Mouse (Mus musculus) limb, embryonic 14.5 days (tissue): Measurements from ENCODE around the gene Palld. TPM values are rescaled to one million over a fixed set of nuclear protein-coding genes. Genes with fewer than 3 reads are reported as not detected.

ENCODE experiments used
- ATAC-seq: fragments of 200-750 bp; cut with Nextera tagmentation; 2 replicates; pipeline ENCODE4 v1.8.0; 2017; ENCODE audit warnings: low read depth, moderate number of reproducible peaks, moderate TSS enrichment; ENCODE audit not compliant: low FRiP score
- DNase-seq: peaks from one replicate; pipeline ENCODE4 v3.0.0-alpha.2; 2015; ENCODE audit warnings: low spot score
- H3K27ac ChIP-seq: fragments of 300-500 bp; sonication (generic); replicated peaks from 2 replicates; pipeline ENCODE4 v1.5.1; 2014; ENCODE audit warnings: low read depth, mild to moderate bottlenecking, low read length, moderate library complexity, mixed read lengths
- H3K27me3 ChIP-seq: fragments of 300-500 bp; sonication (generic); 2 replicates; pipeline ENCODE4 v1.6.1; 2014; ENCODE audit warnings: low read length, mixed read lengths; ENCODE audit not compliant: control insufficient read depth, insufficient read depth
- H3K36me3 ChIP-seq: fragments of 300-500 bp; sonication (generic); 2 replicates; pipeline ENCODE4 v1.6.1; 2014; ENCODE audit warnings: mild to moderate bottlenecking, low read length, moderate library complexity, mixed read lengths; ENCODE audit not compliant: control insufficient read depth, insufficient read depth
- H3K4me1 ChIP-seq: fragments of 300-500 bp; sonication (generic); 2 replicates; pipeline ENCODE4 v1.6.1; 2014; ENCODE audit warnings: antibody characterized with exemption, low read length, mixed read lengths; ENCODE audit not compliant: control insufficient read depth, insufficient read depth
- H3K4me2 ChIP-seq: fragments of 300-500 bp; sonication (generic); replicated peaks from 2 replicates; pipeline ENCODE4 v1.6.1; 2014; ENCODE audit warnings: low read depth, mild to moderate bottlenecking, low read length, moderate library complexity; ENCODE audit not compliant: severe bottlenecking
- H3K4me3 ChIP-seq: fragments of 300-500 bp; sonication (generic); replicated peaks from 2 replicates; pipeline ENCODE4 v1.5.1; 2014; ENCODE audit warnings: low read length
- H3K9ac ChIP-seq: fragments of 300-500 bp; sonication (generic); 2 replicates; pipeline ENCODE4 v1.6.1; 2014; ENCODE audit warnings: mild to moderate bottlenecking, low read depth, low read length, moderate library complexity; ENCODE audit not compliant: severe bottlenecking
- H3K9me3 ChIP-seq: fragments of 300-500 bp; sonication (generic); 2 replicates; pipeline ENCODE4 v1.6.1; 2016; ENCODE audit warnings: low read length; ENCODE audit not compliant: control insufficient read depth
- POLR2A ChIP-seq: fragments of 200-500 bp; IDR thresholded peaks from 2 replicates; pipeline ENCODE4 v1.8.0; 2012; ENCODE audit warnings: inconsistent platforms, mild to moderate bottlenecking, moderate library complexity, borderline replicate concordance; ENCODE audit not compliant: insufficient read depth, insufficient read length; ENCODE audit errors: extremely low read depth
- WGBS: fragments of 180-500 bp; shearing (Covaris S2); extraction: QIAGEN DNeasy Blood & Tissue Kit; methylation state at CpG from one replicate; pipeline ENCODE4 v1.1.7; 2014; 5-methylcytosine and 5-hydroxymethylcytosine counted together
- polyA plus RNA-seq, 2 experiments: library from polyadenylated mRNA; depleted of rRNA in 1 of 2; stranded (reverse) in 1 of 2; unstranded in 1 of 2; fragments of >200 nt; fragmentation: Nextera tagmentation in 1 of 2; extraction: Ambion mirVana in 1 of 2; gene quantifications; 2 replicates each; pipeline versions ENCODE4 v1.2.1 to v1.2.3; 2012 to 2014

The Palld gene
- polyA plus RNA-seq, 2 experiments, result 61.4 to 99.0 TPM

DNA sequence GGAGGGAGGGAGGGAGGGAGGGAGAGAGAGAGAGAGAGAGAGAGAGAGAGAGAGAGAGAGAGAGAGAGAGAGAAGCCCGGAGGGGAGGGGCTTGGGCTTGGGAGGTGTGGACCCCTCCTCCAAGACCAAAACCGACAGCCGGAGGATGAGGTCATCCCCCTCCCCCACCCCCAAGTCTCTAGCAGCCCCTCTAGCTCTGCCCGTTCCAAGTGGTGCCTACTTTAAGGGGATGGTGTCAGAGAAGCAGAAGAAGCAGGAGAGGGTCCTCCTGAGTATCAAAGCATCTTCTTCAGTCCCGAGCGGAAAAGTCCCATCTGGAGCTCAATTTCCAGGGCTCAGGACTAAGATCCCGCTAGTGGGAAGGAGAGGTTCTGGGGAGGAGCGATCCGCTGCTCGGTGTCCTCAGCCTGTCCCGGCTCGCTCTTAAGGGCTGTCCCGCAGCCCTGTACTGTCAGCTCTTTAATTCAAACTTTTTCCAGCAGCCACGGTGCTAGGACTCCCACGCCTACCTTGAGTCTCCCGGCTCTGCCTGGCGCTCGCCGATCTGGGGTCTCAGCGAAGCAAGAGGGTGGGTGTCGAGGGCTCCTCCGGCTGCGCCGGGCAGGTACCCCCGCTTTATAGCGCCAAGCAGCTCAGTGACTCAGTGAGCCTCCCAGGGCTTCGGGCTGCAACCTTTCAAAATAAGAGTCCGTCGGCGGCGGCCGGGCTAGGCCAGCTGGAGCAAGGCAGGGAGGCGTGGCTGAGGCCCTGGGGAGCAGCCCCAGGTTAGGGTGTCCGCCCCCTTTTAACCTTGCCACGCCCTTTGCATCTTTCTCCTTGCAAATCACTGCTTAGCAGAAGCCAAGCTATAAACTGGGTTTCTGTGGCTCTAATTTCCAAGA, 311.7 kb downstream of the Palld start:
- WGBS, result 0% methylated on average over 33 of the region's 35 CpGs
- peak overlapping the region; percentile 69 for H3K4me3 ChIP-seq
- H3K9me3 ChIP-seq, result no peaks in the 10 kb centered on the region
- H3K27ac ChIP-seq, result peak overlapping the region; percentile 91
- peaks cover 21% of the 10 kb centered on the region for H3K4me1 ChIP-seq
- H3K9ac ChIP-seq, result peak overlapping the region; percentile 73
- ATAC-seq, result peak; percentile 89
- no peaks in the 10 kb centered on the region for H3K36me3 ChIP-seq
- DNase-seq, result peak; percentile 86
- H3K4me2 ChIP-seq, result peak overlapping the region; percentile 68
- no peaks in the 10 kb centered on the region for H3K27me3 ChIP-seq
- TF ChIP-seq POLR2A, result peak; percentile 67; the same call in 1 of the 2 replicates

DNA sequence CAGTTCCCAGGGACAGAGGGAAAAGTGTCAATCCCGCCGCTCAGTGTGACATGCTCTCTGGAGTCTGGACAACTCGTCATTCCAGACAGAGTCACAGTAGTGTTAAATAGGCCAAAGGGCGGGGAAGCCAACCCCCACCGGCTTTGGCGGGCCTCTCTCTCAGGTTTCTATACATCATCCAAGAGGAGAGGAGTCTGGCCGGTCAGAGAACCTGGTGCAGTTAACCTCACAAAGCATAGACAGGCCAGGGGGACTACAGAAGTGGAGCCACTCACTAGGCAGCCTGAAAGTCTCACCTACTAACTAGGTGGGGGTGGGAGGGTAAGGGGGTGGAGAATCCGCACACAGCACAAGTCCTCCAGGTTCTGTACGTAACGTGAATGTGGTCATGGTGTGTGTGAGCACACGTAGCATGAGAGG, 312.5 kb downstream of the Palld start:
- ATAC-seq (peak; percentile 29; the same call in 1 of the 2 replicates), DNase-seq (no peak)
- H3K4me1 ChIP-seq, result peaks cover 21% of the 10 kb centered on the region
- no peak for TF ChIP-seq POLR2A
- H3K4me2 ChIP-seq, result peak overlapping the region; percentile 68
- peak overlapping the region; percentile 58 for H3K27ac ChIP-seq
- no peaks in the 10 kb centered on the region for H3K9me3 ChIP-seq
- no peaks in the 10 kb centered on the region for H3K27me3 ChIP-seq
- no peaks in the 10 kb centered on the region for H3K36me3 ChIP-seq
- H3K4me3 ChIP-seq, result peak overlapping the region; percentile 69
- WGBS, result 2% methylated on average over 11 of the region's 11 CpGs
- peak overlapping the region; percentile 59 for H3K9ac ChIP-seq

DNA sequence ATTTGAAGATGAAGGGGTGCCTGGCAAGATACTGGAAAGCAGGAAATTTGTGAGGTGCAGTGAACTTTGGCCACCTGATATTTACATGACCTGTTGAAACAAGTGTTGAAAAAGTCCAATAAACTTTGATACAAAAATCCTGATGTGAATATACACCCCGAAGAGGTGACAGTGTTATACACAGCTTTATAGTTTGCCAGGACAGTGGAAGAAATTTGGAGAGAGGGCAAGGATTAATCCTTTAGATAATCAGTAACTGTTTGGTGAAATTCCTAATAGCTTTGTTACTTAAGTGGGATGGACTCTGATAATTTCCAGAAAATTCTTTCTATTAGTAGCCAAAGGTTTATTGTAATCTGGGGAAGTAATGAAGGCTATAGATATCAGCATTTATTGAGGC, 314.2 kb downstream of the Palld start:
- ATAC-seq, result no peak
- DNase-seq, result no peak
- Histone ChIP-seq H3K27ac (no peak overlapping the region), H3K27me3 (no peaks in the 10 kb centered on the region), H3K4me2 (no peak overlapping the region), H3K36me3 (no peaks in the 10 kb centered on the region), H3K9ac (no peak overlapping the region), H3K4me1 (peaks cover 21% of the 10 kb centered on the region), H3K4me3 (no peak overlapping the region), H3K9me3 (no peaks in the 10 kb centered on the region)
- WGBS, result 77% methylated on average over 1 of the region's 1 CpGs
- no peak for TF ChIP-seq POLR2A

DNA sequence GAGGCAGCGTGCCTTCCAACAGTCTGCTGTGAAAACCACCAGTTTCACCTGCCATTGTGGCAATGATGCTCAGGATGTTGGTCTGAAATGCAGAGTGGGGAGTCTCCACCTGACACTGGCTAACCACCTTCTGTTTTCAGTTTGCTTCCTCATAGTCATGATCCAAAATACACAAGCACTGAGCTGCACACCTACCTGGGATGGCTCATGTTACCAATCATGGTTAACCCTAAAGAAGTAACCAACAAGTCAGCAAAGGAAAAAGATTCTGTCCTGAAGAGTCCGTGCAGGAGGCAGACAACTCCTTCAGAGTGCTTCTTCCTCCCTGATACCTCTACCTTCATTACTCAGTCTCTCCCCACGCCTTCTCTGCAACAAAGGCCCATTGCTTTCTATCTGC, 314.8 kb downstream of the Palld start:
- Histone ChIP-seq H3K36me3 (no peaks in the 10 kb centered on the region), H3K9ac (no peak overlapping the region), H3K4me1 (peaks cover 19% of the 10 kb centered on the region), H3K27me3 (no peaks in the 10 kb centered on the region), H3K27ac (no peak overlapping the region), H3K4me2 (no peak overlapping the region), H3K4me3 (no peak overlapping the region), H3K9me3 (no peaks in the 10 kb centered on the region)
- DNase-seq (no peak), ATAC-seq (no peak)
- no peak for TF ChIP-seq POLR2A
- 87% methylated on average over 3 of the region's 3 CpGs for WGBS

DNA sequence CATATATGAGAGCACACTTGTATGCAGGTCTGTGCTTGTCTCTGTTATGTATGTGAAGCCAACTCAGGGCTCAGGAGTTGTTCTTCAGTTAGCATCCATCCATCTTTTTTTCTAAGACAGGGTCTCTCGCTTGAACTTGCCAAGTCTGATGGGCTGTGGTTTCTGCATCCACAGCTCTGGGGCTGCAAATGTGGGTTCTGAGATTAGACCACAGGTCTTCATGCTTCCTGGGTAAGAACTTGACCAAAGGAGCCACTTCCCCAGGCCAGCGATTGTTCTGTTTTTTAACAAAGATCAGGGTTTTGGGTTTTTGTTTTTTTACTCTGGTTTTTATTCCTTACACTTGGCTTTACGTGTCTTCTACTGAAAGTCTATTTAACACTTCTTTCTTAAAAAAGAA, 316.0 kb downstream of the Palld start:
- Histone ChIP-seq H3K36me3 (no peaks in the 10 kb centered on the region), H3K4me2 (no peak overlapping the region), H3K9me3 (no peaks in the 10 kb centered on the region; the same call in 1 of the 2 replicates), H3K27ac (no peak overlapping the region), H3K27me3 (no peaks in the 10 kb centered on the region), H3K4me1 (peaks cover 13% of the 10 kb centered on the region), H3K9ac (no peak overlapping the region), H3K4me3 (no peak overlapping the region)
- TF ChIP-seq POLR2A, result no peak
- WGBS, result 91% methylated on average over 3 of the region's 3 CpGs
- DNase-seq (no peak), ATAC-seq (no peak)
